Mouse (Mus musculus): ENCODE measurements around the gene Vav2.

GRCm38 (mm10) chr2:27421293-27422068, 5.4 kb downstream of the Vav2 start:
- TF ChIP-seq CTCF (IDR thresholded peaks at IDR 0.05; ENCODE audit: low read depth, low read length) (no peak), GATA1 (IDR thresholded peaks at IDR 0.05; ENCODE audit: borderline replicate concordance, low read length) (no peak), TAL1 (conservative IDR thresholded peaks at IDR 0.05; ENCODE audit: low read depth, low read length) (no peak), POLR2AphosphoS5 (IDR thresholded peaks at IDR 0.05; ENCODE audit: insufficient replicate concordance, low read depth, low read length) (no peak), GATA2 (IDR thresholded peaks at IDR 0.05; ENCODE audit: borderline replicate concordance, low read depth, low read length) (no peak)
